Mouse (Mus musculus) forebrain, embryonic 14.5 days (tissue): Measurements from ENCODE around the gene Cilp. TPM values are rescaled to one million over a fixed set of nuclear protein-coding genes. Genes with fewer than 3 reads are reported as not detected.

Experiments
- ATAC-seq: fragments of 200-750 bp; cut with Nextera tagmentation; 2 replicates; pipeline ENCODE4 v1.8.0; 2017; ENCODE audit warnings: mild to moderate bottlenecking, moderate library complexity
- DNase-seq: peaks from one replicate; pipeline ENCODE4 v3.0.0-alpha.2; 2015; ENCODE audit warnings: low spot score
- H3K27ac ChIP-seq: fragments of 300-500 bp; sonication (generic); 2 replicates; pipeline ENCODE4 v1.5.1; 2014; ENCODE audit warnings: low read depth, mild to moderate bottlenecking, control low read depth, low read length, moderate library complexity
- H3K27me3 ChIP-seq: fragments of 300-500 bp; sonication (generic); replicated peaks from 2 replicates; pipeline ENCODE4 v1.6.1; 2014; ENCODE audit warnings: low read length, control low read depth, mixed read lengths; ENCODE audit not compliant: control insufficient read depth, insufficient read depth
- H3K36me3 ChIP-seq: fragments of 300-500 bp; sonication (generic); 2 replicates; pipeline ENCODE4 v1.6.1; 2014; ENCODE audit warnings: low read length, control low read depth; ENCODE audit not compliant: control insufficient read depth, insufficient read depth
- H3K4me1 ChIP-seq: fragments of 300-500 bp; sonication (generic); 2 replicates; pipeline ENCODE4 v1.6.1; 2014; ENCODE audit warnings: antibody characterized with exemption, low read length, control low read depth; ENCODE audit not compliant: control insufficient read depth, insufficient read depth
- H3K4me2 ChIP-seq: fragments of 300-500 bp; sonication (generic); 2 replicates; pipeline ENCODE4 v1.6.1; 2014; ENCODE audit warnings: mild to moderate bottlenecking, control low read depth, low read length
- H3K4me3 ChIP-seq: fragments of 300-500 bp; sonication (generic); 2 replicates; pipeline ENCODE4 v1.5.1; 2014; ENCODE audit warnings: low read depth, low read length, control low read depth
- H3K9ac ChIP-seq: fragments of 300-500 bp; sonication (generic); 2 replicates; pipeline ENCODE4 v1.6.1; 2014; ENCODE audit warnings: mild to moderate bottlenecking, low read length, control low read depth, moderate library complexity
- H3K9me3 ChIP-seq: fragments of 300-500 bp; sonication (generic); replicated peaks from 2 replicates; pipeline ENCODE4 v1.6.1; 2016; ENCODE audit warnings: low read length, control low read depth, mixed read lengths; ENCODE audit not compliant: control insufficient read depth
- whole genome bisulfite sequencing: fragments of 180-500 bp; shearing (Covaris S2); extraction: QIAGEN DNeasy Blood & Tissue Kit; methylation state at CpG from one replicate; pipeline ENCODE4 v1.1.7; 2014; 5-methylcytosine and 5-hydroxymethylcytosine counted together
- polyA plus RNA-seq: library from polyadenylated mRNA; unstranded; fragments of >200 nt; fragmentation: Nextera tagmentation; extraction: Ambion mirVana; gene quantifications from 2 replicates; pipeline ENCODE4 v1.2.1, GENCODE M21; 2014

Cilp gene
- polyA plus RNA-seq, 1 experiment from 2014 or later: 0.30 TPM

DNA sequence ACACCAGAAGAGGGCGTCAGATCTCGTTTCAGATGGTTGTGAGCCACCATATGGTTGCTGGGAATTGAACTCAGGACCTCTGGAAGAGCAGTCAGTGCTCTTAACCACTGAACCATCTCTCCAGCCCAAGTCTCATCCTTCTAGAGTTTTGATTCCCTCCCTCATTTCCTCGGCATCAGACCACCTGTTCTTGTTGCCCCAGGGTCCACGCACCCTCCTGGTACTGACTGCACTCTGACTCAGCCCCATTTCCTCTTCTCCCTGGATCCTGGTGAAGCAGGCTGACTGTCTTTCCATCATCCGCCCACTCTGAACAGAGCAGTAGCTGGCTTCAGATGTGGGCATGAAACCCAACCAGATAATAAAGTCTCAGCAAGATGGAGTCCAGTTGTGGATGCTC lies 23.0 kb upstream of the Cilp start:
- 71% methylated on average over 5 of the region's 5 CpGs for WGBS
- no peaks in the 10 kb centered on the region for H3K27me3 ChIP-seq
- no peaks in the 10 kb centered on the region for H3K9me3 ChIP-seq
- DNase-seq (no peak), ATAC-seq (no peak)
- H3K36me3 ChIP-seq: no peaks in the 10 kb centered on the region
- no peak overlapping the region for H3K4me2 ChIP-seq
- H3K4me3 ChIP-seq: no peak overlapping the region
- no peak overlapping the region for H3K27ac ChIP-seq
- no peaks in the 10 kb centered on the region for H3K4me1 ChIP-seq
- no peak overlapping the region for H3K9ac ChIP-seq

- H3K9ac ChIP-seq: no peak overlapping the region
- ATAC-seq: no peak
- no peaks in the 10 kb centered on the region for H3K4me1 ChIP-seq
- no peaks in the 10 kb centered on the region for H3K9me3 ChIP-seq
- no peak for DNase-seq
- H3K4me2 ChIP-seq: no peak overlapping the region
- 49% methylated on average over 4 of the region's 4 CpGs for WGBS
- no peak overlapping the region for H3K27ac ChIP-seq
- H3K27me3 ChIP-seq: no peaks in the 10 kb centered on the region
- H3K36me3 ChIP-seq: no peaks in the 10 kb centered on the region
- H3K4me3 ChIP-seq: no peak overlapping the region
Observed at GRCm38 (mm10) chr9:65243249-65243648, 21.7 kb upstream of the Cilp start.

DNA sequence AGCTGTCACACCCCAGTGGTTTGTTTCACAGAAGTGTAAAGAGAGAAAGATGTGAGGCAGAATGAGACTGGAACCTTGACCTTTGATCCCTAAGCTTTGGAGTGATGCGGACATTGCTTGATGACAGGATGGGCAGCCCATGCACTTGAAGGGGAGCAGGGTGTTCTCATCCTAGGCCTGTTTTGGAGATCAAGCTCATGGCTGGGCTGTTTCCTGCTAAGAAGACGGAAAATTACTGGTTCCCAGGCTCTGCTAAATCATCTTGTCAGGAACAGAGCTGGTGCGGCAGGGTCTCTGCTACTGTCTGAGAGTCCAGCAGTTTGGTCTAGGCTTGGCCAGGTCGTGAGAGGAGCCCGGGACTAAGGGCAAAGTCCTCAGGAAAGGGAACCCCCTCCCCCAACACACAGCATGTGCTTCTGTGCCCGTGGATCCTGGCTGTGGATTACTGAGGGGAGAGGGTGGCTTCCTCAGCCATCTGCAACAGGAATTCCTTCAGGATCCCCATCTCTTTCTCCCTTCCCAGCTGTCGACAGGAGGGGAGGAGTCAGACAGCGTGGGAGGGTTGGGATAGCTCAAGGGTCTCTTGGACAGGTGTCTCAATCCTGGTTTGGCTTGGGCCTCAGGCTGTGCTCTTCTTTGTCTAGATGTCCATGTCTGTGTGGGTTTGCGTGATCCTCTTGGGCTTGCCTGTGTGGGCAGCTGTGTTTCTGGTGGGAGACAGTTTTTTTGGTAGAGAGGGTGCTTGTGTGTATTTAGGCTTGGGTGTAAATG lies 20.8 kb upstream of the Cilp start:
- H3K36me3 ChIP-seq: no peaks in the 10 kb centered on the region
- ATAC-seq: no peak
- DNase-seq: no peak
- WGBS: 67% methylated on average over 9 of the region's 9 CpGs
- H3K27ac ChIP-seq: no peak overlapping the region
- no peak overlapping the region for H3K4me2 ChIP-seq
- no peak overlapping the region for H3K9ac ChIP-seq
- no peaks in the 10 kb centered on the region for H3K9me3 ChIP-seq
- no peaks in the 10 kb centered on the region for H3K4me1 ChIP-seq
- H3K4me3 ChIP-seq: no peak overlapping the region
- H3K27me3 ChIP-seq: no peaks in the 10 kb centered on the region

- DNase-seq (no peak), ATAC-seq (no peak)
- Histone ChIP-seq H3K36me3 (no peaks in the 10 kb centered on the region), H3K4me3 (no peak overlapping the region), H3K27ac (no peak overlapping the region), H3K9ac (no peak overlapping the region), H3K4me2 (no peak overlapping the region), H3K9me3 (no peaks in the 10 kb centered on the region), H3K4me1 (no peaks in the 10 kb centered on the region), H3K27me3 (no peaks in the 10 kb centered on the region)
- WGBS: 81% methylated on average over 16 of the region's 16 CpGs
Observed at GRCm38 (mm10) chr9:65247502-65248376, 17.2 kb upstream of the Cilp start.

DNA sequence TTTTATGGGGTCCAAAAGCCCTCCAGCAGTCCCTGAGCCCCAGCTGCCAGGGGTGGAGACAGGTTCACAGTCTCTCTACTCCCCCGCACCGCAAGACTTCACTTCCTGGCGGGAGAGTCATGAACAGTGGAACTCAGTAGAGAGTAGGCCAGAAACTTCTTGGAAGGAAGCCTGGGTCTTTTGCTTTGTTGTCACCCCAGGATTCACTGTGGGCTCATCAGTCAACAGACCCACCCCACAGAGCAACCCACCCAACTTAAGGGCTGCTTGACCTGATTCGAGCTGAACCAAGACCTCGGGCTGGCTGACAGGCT lies 16.6 kb upstream of the Cilp start:
- Histone ChIP-seq H3K4me2 (no peak overlapping the region), H3K4me1 (no peaks in the 10 kb centered on the region), H3K27ac (no peak overlapping the region), H3K36me3 (no peaks in the 10 kb centered on the region), H3K9me3 (no peaks in the 10 kb centered on the region), H3K27me3 (no peaks in the 10 kb centered on the region), H3K4me3 (no peak overlapping the region), H3K9ac (no peak overlapping the region)
- 96% methylated on average over 5 of the region's 5 CpGs for WGBS
- DNase-seq (no peak), ATAC-seq (no peak)

DNA sequence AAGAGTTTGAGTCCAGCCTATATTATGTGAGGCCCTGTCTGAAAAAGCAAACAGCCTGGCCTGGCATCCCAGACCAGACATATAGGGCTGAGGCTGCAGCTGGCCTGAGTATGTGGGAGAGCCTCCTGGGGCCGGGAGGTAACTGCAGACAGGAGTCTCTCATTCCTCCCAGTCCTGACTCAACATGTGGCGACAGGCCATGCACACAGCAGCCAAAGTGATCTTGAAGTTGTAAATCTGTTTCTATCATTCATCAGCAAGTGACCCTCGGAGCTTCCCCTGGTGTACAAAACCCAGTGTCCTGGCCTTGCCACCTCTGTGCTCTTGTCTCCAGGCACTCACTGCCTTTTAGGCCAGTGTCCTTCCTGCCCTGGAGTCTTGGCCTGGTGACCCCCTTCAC lies 13.0 kb upstream of the Cilp start:
- H3K9me3 ChIP-seq: no peaks in the 10 kb centered on the region
- H3K36me3 ChIP-seq: no peaks in the 10 kb centered on the region
- H3K9ac ChIP-seq: no peak overlapping the region
- ATAC-seq: no peak
- WGBS: 86% methylated on average over 3 of the region's 3 CpGs
- no peak for DNase-seq
- no peaks in the 10 kb centered on the region for H3K27me3 ChIP-seq
- no peaks in the 10 kb centered on the region for H3K4me1 ChIP-seq
- no peak overlapping the region for H3K4me3 ChIP-seq
- no peak overlapping the region for H3K27ac ChIP-seq
- H3K4me2 ChIP-seq: no peak overlapping the region

- 60% methylated on average over 11 of the region's 11 CpGs for WGBS
Observed at GRCm38 (mm10) chr9:65255906-65256600, 8.9 kb upstream of the Cilp start.

DNA sequence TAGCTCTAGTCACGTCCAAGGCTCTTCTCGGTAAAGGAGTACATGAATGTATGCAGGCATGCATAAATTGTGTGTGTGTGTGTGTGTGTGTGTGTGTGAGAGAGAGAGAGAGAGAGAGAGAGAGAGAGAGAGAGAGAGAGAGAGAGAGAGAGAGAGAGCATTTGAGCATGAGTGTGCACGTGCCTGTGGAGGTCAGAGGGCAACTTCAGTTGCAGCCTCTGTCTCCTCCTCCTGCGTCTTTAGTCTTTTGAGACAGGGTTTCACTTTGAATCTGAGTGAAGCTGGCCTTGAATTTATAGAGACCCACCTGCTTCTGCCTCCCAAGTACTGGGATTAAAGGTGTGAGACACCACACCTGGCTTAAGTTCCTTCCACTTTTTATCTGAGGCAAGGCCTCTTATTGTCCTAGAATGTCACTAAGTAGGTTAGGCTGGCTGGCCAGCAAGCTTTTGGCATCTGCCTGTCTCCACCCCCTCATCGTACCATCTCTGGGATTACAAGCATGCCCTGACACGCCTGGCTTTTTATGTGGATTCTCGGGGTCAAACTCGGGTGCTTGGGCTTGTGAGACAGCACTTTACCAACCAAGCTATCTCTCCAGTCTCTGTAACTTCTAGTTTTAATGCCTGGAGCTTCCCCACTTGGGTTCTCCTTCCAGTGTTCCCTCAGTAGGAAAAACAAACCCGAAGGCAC lies 7.6 kb upstream of the Cilp start:
- Histone ChIP-seq H3K27me3 (no peaks in the 10 kb centered on the region), H3K4me2 (no peak overlapping the region), H3K36me3 (no peaks in the 10 kb centered on the region), H3K27ac (no peak overlapping the region), H3K4me1 (no peaks in the 10 kb centered on the region), H3K9me3 (no peaks in the 10 kb centered on the region), H3K4me3 (no peak overlapping the region), H3K9ac (no peak overlapping the region)
- 75% methylated on average over 9 of the region's 9 CpGs for WGBS
- ATAC-seq: no peak
- DNase-seq: no peak

More at GRCm38 (mm10) chr9:65255906-65256600, 8.9 kb upstream of the Cilp start:
- DNase-seq: no peak
- Histone ChIP-seq H3K27me3 (no peaks in the 10 kb centered on the region), H3K27ac (no peak overlapping the region), H3K36me3 (no peaks in the 10 kb centered on the region), H3K9me3 (no peaks in the 10 kb centered on the region), H3K4me2 (no peak overlapping the region), H3K9ac (no peak overlapping the region), H3K4me1 (no peaks in the 10 kb centered on the region), H3K4me3 (no peak overlapping the region)
- ATAC-seq: no peak
